Mouse (Mus musculus): ENCODE results near the gene Hpse2. TPM values are rescaled to one million over a fixed set of nuclear protein-coding genes. Genes with fewer than 3 reads are reported as not detected.

Hpse2 gene
- polyA plus RNA-seq, 1 experiment from 2014 or later, result 11.4 TPM

GRCm38 (mm10) chr19:42816261-42816660 lies 571.9 kb downstream of the Hpse2 start:
- Histone ChIP-seq H3K9ac (no peak overlapping the region), H3K4me2 (no peak overlapping the region), H3K27ac (ENCODE audit: low read depth) (no peak overlapping the region), H3K4me3 (ENCODE audit: low read depth, low read length) (no peak overlapping the region), H3K9me3 (ENCODE audit: low read depth, low read length) (no peaks in the 10 kb centered on the region), H3K4me1 (ENCODE audit: insufficient read depth) (no peaks in the 10 kb centered on the region), H3K36me3 (ENCODE audit: insufficient read depth) (no peaks in the 10 kb centered on the region), H3K27me3 (ENCODE audit: insufficient read depth, low read length) (no peaks in the 10 kb centered on the region)
- DNase-seq (no peak), ATAC-seq (ENCODE audit: insufficient read depth) (no peak)
- WGBS, result 74% methylated on average over 2 of the region's 2 CpGs
- no peak for TF ChIP-seq CTCF (IDR thresholded peaks at IDR 0.05; ENCODE audit: low read depth)

GRCm38 (mm10) chr19:42810140-42810539 lies 578.0 kb downstream of the Hpse2 start:
- Histone ChIP-seq H3K36me3 (ENCODE audit: insufficient read depth) (no peaks in the 10 kb centered on the region), H3K9ac (no peak overlapping the region), H3K4me3 (ENCODE audit: low read depth, low read length) (no peak overlapping the region), H3K4me2 (no peak overlapping the region), H3K27ac (ENCODE audit: low read depth) (no peak overlapping the region), H3K9me3 (ENCODE audit: low read depth, low read length) (no peaks in the 10 kb centered on the region), H3K27me3 (ENCODE audit: insufficient read depth, low read length) (no peaks in the 10 kb centered on the region), H3K4me1 (ENCODE audit: insufficient read depth) (no peaks in the 10 kb centered on the region)
- 61% methylated on average over 5 of the region's 5 CpGs for WGBS
- no peak for ATAC-seq (ENCODE audit: insufficient read depth)
- DNase-seq, result no peak
- no peak for TF ChIP-seq CTCF (IDR thresholded peaks at IDR 0.05; ENCODE audit: low read depth)

- no peak for DNase-seq
Observed at GRCm38 (mm10) chr19:42809491-42809890, 578.7 kb downstream of the Hpse2 start.

GRCm38 (mm10) chr19:42797866-42798265 lies 590.3 kb downstream of the Hpse2 start:
- no peak overlapping the region for H3K4me3 ChIP-seq (ENCODE audit: low read depth, low read length)
- no peak overlapping the region for H3K9ac ChIP-seq
- H3K27ac ChIP-seq (ENCODE audit: low read depth), result no peak overlapping the region
- TF ChIP-seq CTCF (IDR thresholded peaks at IDR 0.05; ENCODE audit: low read depth), result no peak
- no peaks in the 10 kb centered on the region for H3K36me3 ChIP-seq (ENCODE audit: insufficient read depth)
- H3K4me2 ChIP-seq, result no peak overlapping the region
- WGBS, result 64% methylated on average over 2 of the region's 2 CpGs
- no peaks in the 10 kb centered on the region; the same call in 1 of the 2 replicates for H3K4me1 ChIP-seq (ENCODE audit: insufficient read depth)
- ATAC-seq (ENCODE audit: insufficient read depth) (no peak), DNase-seq (no peak)
- 0 out of 2 replicates have a peak, but pooled peaks cover 3% of the 10 kb centered on the region for H3K27me3 ChIP-seq (ENCODE audit: insufficient read depth, low read length)
- H3K9me3 ChIP-seq (ENCODE audit: low read depth, low read length), result no peaks in the 10 kb centered on the region

More at GRCm38 (mm10) chr19:42809491-42809890, 578.7 kb downstream of the Hpse2 start:
- Histone ChIP-seq H3K4me3 (ENCODE audit: low read depth, low read length) (no peak overlapping the region), H3K36me3 (ENCODE audit: insufficient read depth) (no peaks in the 10 kb centered on the region), H3K4me2 (no peak overlapping the region), H3K27ac (ENCODE audit: low read depth) (no peak overlapping the region), H3K9ac (no peak overlapping the region), H3K9me3 (ENCODE audit: low read depth, low read length) (no peaks in the 10 kb centered on the region), H3K4me1 (ENCODE audit: insufficient read depth) (no peaks in the 10 kb centered on the region), H3K27me3 (ENCODE audit: insufficient read depth, low read length) (no peaks in the 10 kb centered on the region)
- WGBS, result 83% methylated on average over 10 of the region's 10 CpGs
- no peak for TF ChIP-seq CTCF (IDR thresholded peaks at IDR 0.05; ENCODE audit: low read depth)
- ATAC-seq (ENCODE audit: insufficient read depth), result no peak

GRCm38 (mm10) chr19:42795801-42796200 lies 592.4 kb downstream of the Hpse2 start:
- Histone ChIP-seq H3K36me3 (ENCODE audit: insufficient read depth) (no peaks in the 10 kb centered on the region), H3K9me3 (ENCODE audit: low read depth, low read length) (no peaks in the 10 kb centered on the region), H3K4me1 (ENCODE audit: insufficient read depth) (no peaks in the 10 kb centered on the region; the same call in 1 of the 2 replicates), H3K4me3 (ENCODE audit: low read depth, low read length) (peak overlapping the region; percentile 34), H3K27ac (ENCODE audit: low read depth) (no peak overlapping the region), H3K4me2 (peak overlapping the region; percentile 82), H3K9ac (no peak overlapping the region), H3K27me3 (ENCODE audit: insufficient read depth, low read length) (0 out of 2 replicates have a peak, but pooled peaks cover 3% of the 10 kb centered on the region)
- no peak for TF ChIP-seq CTCF (IDR thresholded peaks at IDR 0.05; ENCODE audit: low read depth)
- DNase-seq (no peak), ATAC-seq (ENCODE audit: insufficient read depth) (no peak)
- WGBS, result 31% methylated on average over 9 of the region's 9 CpGs

GRCm38 (mm10) chr19:42794914-42795613 lies 593.1 kb downstream of the Hpse2 start:
- Histone ChIP-seq H3K4me2 (peak overlapping the region; percentile 82), H3K4me1 (ENCODE audit: insufficient read depth) (no peaks in the 10 kb centered on the region; the same call in 1 of the 2 replicates), H3K27me3 (ENCODE audit: insufficient read depth, low read length) (0 out of 2 replicates have a peak, but pooled peaks cover 3% of the 10 kb centered on the region), H3K9me3 (ENCODE audit: low read depth, low read length) (no peaks in the 10 kb centered on the region), H3K36me3 (ENCODE audit: insufficient read depth) (no peaks in the 10 kb centered on the region), H3K4me3 (ENCODE audit: low read depth, low read length) (peak overlapping the region; percentile 34), H3K9ac (peak overlapping the region; percentile 44), H3K27ac (ENCODE audit: low read depth) (peak overlapping the region; percentile 58; the same call in 1 of the 2 replicates)
- DNase-seq, result peak; percentile 98
- 2% methylated on average over 31 of the region's 31 CpGs for WGBS
- TF ChIP-seq CTCF (IDR thresholded peaks at IDR 0.05; ENCODE audit: low read depth), result peak; percentile 96
- peak; percentile 91 for ATAC-seq (ENCODE audit: insufficient read depth)

GRCm38 (mm10) chr19:42788311-42788710 lies 599.8 kb downstream of the Hpse2 start:
- no peak overlapping the region for H3K4me3 ChIP-seq (ENCODE audit: low read depth, low read length)
- H3K4me1 ChIP-seq (ENCODE audit: insufficient read depth), result peaks cover 7% of the 10 kb centered on the region
- H3K9me3 ChIP-seq (ENCODE audit: low read depth, low read length), result no peaks in the 10 kb centered on the region
- no peak overlapping the region for H3K4me2 ChIP-seq
- ATAC-seq (ENCODE audit: insufficient read depth) (peak; percentile 88), DNase-seq (peak; percentile 82)
- H3K36me3 ChIP-seq (ENCODE audit: insufficient read depth), result no peaks in the 10 kb centered on the region
- 16% methylated on average over 5 of the region's 5 CpGs for WGBS
- H3K9ac ChIP-seq, result no peak overlapping the region
- peak overlapping the region; percentile 13; the same call in 1 of the 2 replicates for H3K27ac ChIP-seq (ENCODE audit: low read depth)
- no peak for TF ChIP-seq CTCF (IDR thresholded peaks at IDR 0.05; ENCODE audit: low read depth)
- 0 out of 2 replicates have a peak, but pooled peaks cover under 1% of the 10 kb centered on the region for H3K27me3 ChIP-seq (ENCODE audit: insufficient read depth, low read length)
